Mouse (Mus musculus) heart, adult 2 months (tissue): Measurements from ENCODE around the gene Scarf1. TPM values are rescaled to one million over a fixed set of nuclear protein-coding genes. Genes with fewer than 3 reads are reported as not detected.

ENCODE experiments used
- DNase-seq, 2 experiments: peaks; one replicate each; pipeline ENCODE4 v3.0.0; 2021
- H3K27ac ChIP-seq: fragments of 200-600 bp; 2 replicates; pipeline ENCODE4 v1.8.1; 2022
- H3K27me3 ChIP-seq: fragments of 200-500 bp; 2 replicates; pipeline ENCODE4 v1.6.1; 2012; ENCODE audit warnings: mild to moderate bottlenecking, low read length, inconsistent platforms, mixed read lengths; ENCODE audit not compliant: control insufficient read depth, insufficient read depth
- H3K36me3 ChIP-seq: fragments of 200-500 bp; 2 replicates; pipeline ENCODE4 v1.6.1; 2012; ENCODE audit warnings: low read length, inconsistent platforms; ENCODE audit not compliant: control insufficient read depth, insufficient read depth
- H3K4me1 ChIP-seq: fragments of 200-500 bp; 2 replicates; pipeline ENCODE4 v1.6.1; 2011; ENCODE audit warnings: low read length; ENCODE audit not compliant: control insufficient read depth, insufficient read depth
- H3K4me3 ChIP-seq: fragments of 200-600 bp; 2 replicates; pipeline ENCODE4 v1.8.1; 2022
- H3K79me2 ChIP-seq: fragments of 200-500 bp; replicated peaks from 2 replicates; pipeline ENCODE4 v1.6.1; 2012; ENCODE audit warnings: mild to moderate bottlenecking, inconsistent platforms, low read length, moderate library complexity, mixed read lengths; ENCODE audit not compliant: control insufficient read depth, insufficient read depth
- H3K9ac ChIP-seq: fragments of 200-500 bp; 2 replicates; pipeline ENCODE4 v1.6.1; 2012; ENCODE audit warnings: low read depth, mild to moderate bottlenecking, control low read depth, inconsistent platforms, low read length, mixed read lengths
- CTCF ChIP-seq: fragments of 200-600 bp; IDR thresholded peaks from 2 replicates; pipeline ENCODE4 v1.8.1; 2022; ENCODE audit warnings: antibody characterized with exemption, mild to moderate bottlenecking, moderate library complexity
- EP300 ChIP-seq: fragments of 200-500 bp; IDR thresholded peaks from 2 replicates; pipeline ENCODE4 v1.6.1; 2011; ENCODE audit warnings: low read depth, low read length, control low read depth; ENCODE audit not compliant: insufficient read depth
- POLR2A ChIP-seq: fragments of 200-500 bp; IDR thresholded peaks from 2 replicates; pipeline ENCODE4 v1.6.1; 2011; ENCODE audit warnings: mild to moderate bottlenecking, low read depth, low read length, control low read depth; ENCODE audit not compliant: insufficient read depth
- WGBS: fragments of 180-500 bp; shearing (Covaris S2); methylation state at CpG from one replicate; pipeline ENCODE4 v1.1.7; 2018; 5-methylcytosine and 5-hydroxymethylcytosine counted together
- intact Hi-C: fragments of 180-260 bp; cut with DNase I; formaldehyde crosslinking; loops from one replicate; pipeline ENCODE4 v1.15.1; 2025
- microRNA-seq, 2 experiments: library from miRNA; unstranded; fragments of <30 nt; microRNA quantifications; one replicate each; pipeline ENCODE4 v1.2.0; 2021
- polyA plus RNA-seq: library from polyadenylated mRNA; depleted of rRNA; stranded (reverse); fragments of >200 nt; gene quantifications from 2 replicates; pipeline ENCODE4 v1.2.3, GENCODE M21; 2012; rRNA removed
- total RNA-seq, 2 experiments: library from RNA; stranded (reverse); gene quantifications; 2 replicates each; pipeline ENCODE4 v1.2.3; 2021

Gene Scarf1
- total and polyA plus RNA-seq, 3 experiments = 7.6 to 18.1 (median 8.5) TPM

DNA sequence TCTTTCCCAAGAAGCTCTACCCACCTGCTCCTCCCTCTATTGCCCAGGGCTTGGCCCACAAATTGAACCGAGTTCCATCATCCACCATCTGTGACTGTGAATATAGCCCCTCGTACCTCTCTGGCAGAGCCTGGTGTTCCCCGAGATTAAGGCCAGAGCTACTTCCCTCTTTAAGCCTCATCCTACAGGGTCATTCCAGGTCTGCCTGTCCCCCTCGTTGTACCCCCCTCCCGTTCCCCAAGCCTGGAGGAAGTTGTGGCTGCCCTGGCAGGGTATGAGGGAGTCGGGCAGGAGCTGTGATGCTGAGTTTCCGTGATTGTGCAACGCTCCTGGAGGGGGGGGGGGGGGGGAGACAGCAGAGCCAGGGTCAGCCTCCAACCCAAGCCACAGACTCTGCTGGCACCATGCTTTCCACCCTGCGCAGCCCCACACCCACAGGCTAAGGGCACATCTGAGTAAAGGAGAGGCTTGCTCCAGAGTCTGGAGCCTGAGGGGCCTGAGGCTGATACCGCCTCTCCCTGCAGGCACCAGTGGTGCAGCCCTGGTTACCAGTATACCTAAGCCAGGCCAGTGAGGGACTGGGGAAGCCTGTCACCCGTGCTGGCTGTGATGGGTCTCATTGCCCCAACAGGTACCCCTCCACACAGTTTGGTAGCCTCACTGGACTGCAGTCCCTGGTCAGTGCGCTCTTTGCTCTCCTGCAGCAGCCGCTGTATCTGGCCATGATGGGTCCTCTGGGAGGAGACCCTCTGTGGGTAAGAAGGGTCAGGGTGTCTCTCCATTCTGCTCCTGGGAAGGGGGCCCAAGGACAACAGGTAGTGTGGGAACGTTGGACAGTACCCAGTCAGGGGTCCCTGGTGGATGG lies 58.0 kb downstream of the Scarf1 start:
- TF ChIP-seq CTCF = no peak
- 0 out of 2 replicates have a peak, but pooled peaks have one; percentile 48 for TF ChIP-seq EP300
- TF ChIP-seq POLR2A = no peak
- intact Hi-C loops = loop anchor here (5.0 kb wide), 3 partner anchors 109 to 389 kb away; partner anchors contain the start of gene Tlcd2
- no peaks in the 10 kb centered on the region for H3K79me2 ChIP-seq
- peak overlapping the region; percentile 33; the same call in 1 of the 2 replicates for H3K27ac ChIP-seq
- 59% methylated on average over 14 of the region's 14 CpGs for WGBS
- DNase-seq = peak; percentile 55 to 76
- H3K4me1 ChIP-seq = peaks cover 9% of the 10 kb centered on the region
- H3K36me3 ChIP-seq = no peaks in the 10 kb centered on the region
- no peaks in the 10 kb centered on the region for H3K27me3 ChIP-seq
- peak overlapping the region; percentile 36; the same call in 1 of the 2 replicates for H3K9ac ChIP-seq
- no peak overlapping the region for H3K4me3 ChIP-seq

DNA sequence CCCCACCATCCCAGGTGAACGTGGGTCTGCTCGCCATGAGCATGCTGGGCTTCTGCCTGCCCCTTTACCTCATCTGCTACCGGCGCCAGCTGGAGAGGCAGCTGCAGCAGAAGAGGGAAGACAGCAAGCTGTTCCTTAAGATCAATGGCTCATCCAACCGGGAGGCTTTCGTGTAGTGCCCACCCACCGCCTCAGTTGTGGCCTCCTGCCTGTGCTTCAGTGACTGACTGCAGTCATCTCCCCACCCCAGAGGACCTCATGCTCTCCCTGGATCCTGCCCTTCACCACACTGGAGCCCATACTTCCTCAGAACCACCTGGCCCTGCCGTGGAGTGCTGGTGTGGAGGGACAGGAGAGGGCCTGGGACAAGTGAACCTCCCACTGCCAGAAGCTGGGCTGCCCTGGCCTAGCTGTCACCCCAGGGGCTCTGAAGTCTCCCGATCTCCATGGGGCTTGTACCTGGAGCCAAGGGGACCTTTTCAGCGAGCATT lies 59.0 kb downstream of the Scarf1 start:
- Histone ChIP-seq H3K79me2 (no peaks in the 10 kb centered on the region), H3K27me3 (no peaks in the 10 kb centered on the region), H3K9ac (no peak overlapping the region), H3K27ac (peak overlapping the region; percentile 33), H3K4me1 (peaks cover 9% of the 10 kb centered on the region), H3K36me3 (no peaks in the 10 kb centered on the region), H3K4me3 (no peak overlapping the region)
- peak; percentile 33 to 45 for DNase-seq
- intact Hi-C loops = loop anchor here (5.0 kb wide), 3 partner anchors 110 to 390 kb away; partner anchors contain the start of gene Tlcd2
- TF ChIP-seq POLR2A (no peak), EP300 (no peak), CTCF (no peak)
- WGBS = 60% methylated on average over 10 of the region's 10 CpGs

DNA sequence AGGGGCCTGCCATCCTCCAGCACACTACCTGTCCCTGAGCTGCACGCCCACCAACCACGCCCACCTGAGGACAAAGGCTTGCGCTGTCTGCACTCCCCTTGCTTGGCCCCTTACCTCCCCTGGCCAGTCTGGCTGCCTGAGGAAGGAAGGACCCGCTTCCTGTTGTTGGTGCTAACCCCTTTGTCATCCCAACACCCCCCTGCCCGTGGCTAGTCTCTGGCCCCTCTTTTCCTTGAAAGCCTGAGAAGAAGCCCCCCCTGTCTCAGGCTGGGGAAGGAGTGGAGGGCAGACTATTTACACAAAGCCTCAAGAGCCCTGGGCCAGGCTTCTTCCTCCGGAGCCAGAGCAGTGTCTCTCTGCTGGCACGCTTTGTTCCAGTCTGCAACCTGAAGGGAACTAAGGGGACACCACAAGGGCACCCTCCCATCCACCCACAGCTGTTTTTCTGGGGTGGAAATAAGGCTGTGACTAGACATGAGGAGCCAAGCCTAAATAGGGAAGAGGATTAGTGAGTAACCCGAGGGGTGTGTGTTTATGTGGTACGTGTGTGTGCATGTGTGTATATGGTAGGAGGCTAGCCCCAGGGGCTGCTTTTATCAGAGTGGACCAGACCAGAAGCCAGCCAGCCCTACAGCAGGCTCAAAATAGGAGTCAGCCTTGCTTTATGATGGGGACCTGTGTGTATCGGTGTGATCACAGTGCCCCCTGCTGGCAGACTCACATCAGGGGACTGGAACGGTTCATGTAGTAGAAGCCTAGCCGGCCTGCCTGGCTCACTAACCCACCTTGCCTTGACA lies 59.7 kb downstream of the Scarf1 start:
- Histone ChIP-seq H3K27me3 (no peaks in the 10 kb centered on the region), H3K36me3 (no peaks in the 10 kb centered on the region), H3K79me2 (no peaks in the 10 kb centered on the region), H3K27ac (peak overlapping the region; percentile 33), H3K9ac (0 out of 2 replicates have a peak overlapping the region, but pooled peaks have one; percentile 14), H3K4me3 (no peak overlapping the region), H3K4me1 (peaks cover 9% of the 10 kb centered on the region)
- peak; percentile 98 for TF ChIP-seq EP300
- no peak; the same call in 1 of the 2 replicates for TF ChIP-seq CTCF
- TF ChIP-seq POLR2A = peak; percentile 34; the same call in 1 of the 2 replicates
- peak; percentile 91 to 92 for DNase-seq
- intact Hi-C loops = loop anchor here (1.0 to 5.0 kb wide), 4 partner anchors 43 to 391 kb away; partner anchors contain the start of gene Tlcd2
- WGBS = 19% methylated on average over 12 of the region's 12 CpGs

DNA sequence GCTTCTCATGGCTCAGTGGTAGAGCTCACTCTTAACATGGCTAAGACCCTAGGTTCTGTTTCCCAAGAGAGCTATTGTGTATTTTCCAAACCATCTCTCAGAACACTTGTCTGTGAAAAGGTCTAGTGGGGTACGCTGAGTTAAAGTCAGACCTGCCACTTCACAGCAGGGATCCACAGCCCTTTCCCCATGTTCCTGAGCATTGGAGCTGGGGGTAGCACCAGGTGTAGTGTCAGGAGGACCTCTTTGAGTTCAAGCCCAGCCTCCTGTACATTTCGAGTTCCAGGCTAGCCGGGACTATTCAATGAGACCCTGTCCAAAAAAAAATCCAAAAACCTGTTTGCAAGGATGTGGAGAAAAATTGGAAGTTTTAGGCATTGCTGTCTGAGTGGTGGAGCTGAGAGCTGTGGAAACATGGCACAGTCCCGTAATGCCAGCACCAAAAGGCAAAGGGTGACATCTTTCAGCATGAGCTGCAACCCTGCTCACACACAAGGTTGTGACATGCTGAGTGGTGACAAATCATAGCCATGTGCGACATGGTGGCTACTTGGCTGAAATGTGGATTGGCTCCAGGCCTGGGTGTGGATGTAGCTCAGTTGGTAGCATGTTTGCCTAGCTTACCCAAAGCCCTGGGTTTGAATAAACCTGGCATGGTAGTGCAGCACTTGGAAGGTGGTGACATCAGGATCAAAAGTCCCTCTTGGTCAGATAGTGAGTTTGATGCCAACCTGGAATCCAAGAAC lies 61.2 kb downstream of the Scarf1 start:
- Histone ChIP-seq H3K9ac (no peak overlapping the region), H3K36me3 (no peaks in the 10 kb centered on the region), H3K4me1 (peaks cover 9% of the 10 kb centered on the region), H3K27ac (no peak overlapping the region), H3K27me3 (no peaks in the 10 kb centered on the region), H3K4me3 (no peak overlapping the region), H3K79me2 (no peaks in the 10 kb centered on the region)
- DNase-seq = no peak
- WGBS = 83% methylated on average over 5 of the region's 5 CpGs
- intact Hi-C loops = loop anchor here (5.0 kb wide), 3 partner anchors 112 to 392 kb away; partner anchors contain the start of gene Tlcd2
- no peak for TF ChIP-seq EP300
- TF ChIP-seq POLR2A = no peak
- TF ChIP-seq CTCF = no peak

DNA sequence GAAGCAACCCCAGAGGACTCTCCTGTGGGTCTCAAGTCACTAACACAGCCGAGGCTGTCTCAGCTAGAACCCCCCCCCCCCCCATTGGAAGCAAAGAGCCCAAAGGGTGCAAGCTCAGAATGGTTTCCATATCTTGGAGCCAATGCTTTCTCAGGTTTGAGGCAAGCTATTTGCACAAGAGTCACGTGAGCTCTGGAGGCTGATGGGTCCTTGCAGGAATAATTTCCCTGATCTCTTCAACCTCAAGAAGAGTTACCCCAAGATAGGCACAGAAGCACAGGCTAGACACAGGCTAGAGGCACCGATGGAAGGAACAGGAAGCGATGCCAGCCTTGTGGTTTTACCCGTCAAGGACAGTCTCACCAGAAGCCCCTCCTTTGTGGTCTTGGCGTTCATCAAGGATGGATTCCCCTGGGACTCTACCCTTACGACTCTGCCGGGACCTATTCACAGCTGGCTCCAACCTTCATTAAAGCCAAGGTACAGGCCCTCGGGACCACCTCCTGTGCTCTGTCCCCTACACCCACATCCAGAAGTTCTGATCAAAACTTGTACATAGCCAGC lies 62.3 kb downstream of the Scarf1 start:
- 66% methylated on average over 9 of the region's 9 CpGs for WGBS
- no peak overlapping the region for H3K9ac ChIP-seq
- TF ChIP-seq EP300 = no peak
- TF ChIP-seq CTCF = no peak
- H3K79me2 ChIP-seq = no peaks in the 10 kb centered on the region
- no peak overlapping the region for H3K4me3 ChIP-seq
- no peak for DNase-seq
- no peak overlapping the region for H3K27ac ChIP-seq
- H3K27me3 ChIP-seq = no peaks in the 10 kb centered on the region
- H3K36me3 ChIP-seq = no peaks in the 10 kb centered on the region
- intact Hi-C loops = no loop called here
- H3K4me1 ChIP-seq = peaks cover 9% of the 10 kb centered on the region

Small RNAs within 50 kb of the gene (microRNA-seq; reads per million reads assigned to microRNA genes)
- 19,435 to 60,333 reads per million in 2 experiments for gene Mir22
- 0 reads per million in 2 experiments for gene Mir3971

Other genes with a start within 250 kb of the Scarf1 start
- 10 to 100 TPM; 54.8 to 60.7 TPM for gene Rpa1, start 165.2 kb upstream of the Scarf1 start, total RNA-seq
- gene Rpa1, start 165.2 kb upstream of the Scarf1 start, polyA plus RNA-seq = 16.8 and 24.8 TPM in 2 replicates
- 1 to 10 TPM; 5.7 to 6.4 TPM for gene Smyd4, start 165.1 kb upstream of the Scarf1 start, total RNA-seq
- gene Smyd4, start 165.1 kb upstream of the Scarf1 start, polyA plus RNA-seq = 3.2 and 3.9 TPM in 2 replicates
- gene Serpinf1, start 90.8 kb upstream of the Scarf1 start, total RNA-seq = 10 to 100 TPM; 17.4 to 28.5 TPM
- 84.5 and 96.1 TPM in 2 replicates for gene Serpinf1, start 90.8 kb upstream of the Scarf1 start, polyA plus RNA-seq
- gene Serpinf2, start 73.9 kb upstream of the Scarf1 start, total RNA-seq = not detected
- gene Serpinf2, start 73.9 kb upstream of the Scarf1 start, polyA plus RNA-seq = 0.18 and 0.61 TPM in 2 replicates
- 1 to 10 TPM; 7.0 to 8.3 TPM for gene Wdr81, start 58.8 kb upstream of the Scarf1 start, total RNA-seq
- gene Wdr81, start 58.8 kb upstream of the Scarf1 start, polyA plus RNA-seq = 6.6 and 9.6 TPM in 2 replicates
- 1 to 10 TPM; 3.7 to 4.6 TPM for gene Tlcd2, start 51.8 kb upstream of the Scarf1 start, total RNA-seq
- 10.3 and 14.3 TPM in 2 replicates for gene Tlcd2, start 51.8 kb upstream of the Scarf1 start, polyA plus RNA-seq
- gene Prpf8, start 26.7 kb upstream of the Scarf1 start, total RNA-seq = 10 to 100 TPM; 84.4 to 93.2 TPM
- gene Prpf8, start 26.7 kb upstream of the Scarf1 start, polyA plus RNA-seq = 49.0 and 86.5 TPM in 2 replicates
- gene Rilp, start 3.4 kb upstream of the Scarf1 start, total RNA-seq = 10 to 100 TPM; 40.5 to 48.8 TPM
- 39.2 and 62.0 TPM in 2 replicates for gene Rilp, start 3.4 kb upstream of the Scarf1 start, polyA plus RNA-seq
- 10 to 100 TPM; 13.7 to 14.6 TPM for gene Slc43a2, start 18.2 kb downstream of the Scarf1 start, total RNA-seq
- gene Slc43a2, start 18.2 kb downstream of the Scarf1 start, polyA plus RNA-seq = 13.1 and 13.6 TPM in 2 replicates
- gene Pitpna, start 74.6 kb downstream of the Scarf1 start, total RNA-seq = 10 to 100 TPM; 96.6 to 99.1 TPM
- 57.2 and 95.9 TPM in 2 replicates for gene Pitpna, start 74.6 kb downstream of the Scarf1 start, polyA plus RNA-seq
- 10 to 100 TPM; 24.5 to 30.2 TPM for gene Inpp5k, start 117.4 kb downstream of the Scarf1 start, total RNA-seq
- 42.8 and 59.8 TPM in 2 replicates for gene Inpp5k, start 117.4 kb downstream of the Scarf1 start, polyA plus RNA-seq
- 100 to 1,000 TPM in 1 of 2 experiments, 10 to 100 TPM in 1; 96.9 to 105 TPM for gene Myo1c, start 137.0 kb downstream of the Scarf1 start, total RNA-seq
- gene Myo1c, start 137.0 kb downstream of the Scarf1 start, polyA plus RNA-seq = 68.7 and 94.7 TPM in 2 replicates
- 10 to 100 TPM; 82.9 to 90.3 TPM for gene Crk, start 165.7 kb downstream of the Scarf1 start, total RNA-seq
- 27.6 and 64.4 TPM in 2 replicates for gene Crk, start 165.7 kb downstream of the Scarf1 start, polyA plus RNA-seq
- gene Ywhae, start 219.3 kb downstream of the Scarf1 start, total RNA-seq = 100 to 1,000 TPM; 503 to 554 TPM
- 206 and 352 TPM in 2 replicates for gene Ywhae, start 219.3 kb downstream of the Scarf1 start, polyA plus RNA-seq